Mouse (Mus musculus): ENCODE measurements around the gene Zfp810.
"Not testable (repeated sequence)": the region's sequence is repeated elsewhere in the genome, so short reads cannot be mapped to it uniquely, and the experiment has no call there.

Zfp810 gene

GRCm38 (mm10) chr9:22307156-22307919 is at the start of gene Zfp810:
Gene Zfp810 (minus strand): TSS chr9:22307648.
- DNase-seq: peak; percentile 96

GRCm38 (mm10) chr9:22355919-22356318 is 48.5 kb upstream of the Zfp810 start:
- no peak for DNase-seq

GRCm38 (mm10) chr9:22353901-22354300 is 46.5 kb upstream of the Zfp810 start:
- no peak for DNase-seq

DNA sequence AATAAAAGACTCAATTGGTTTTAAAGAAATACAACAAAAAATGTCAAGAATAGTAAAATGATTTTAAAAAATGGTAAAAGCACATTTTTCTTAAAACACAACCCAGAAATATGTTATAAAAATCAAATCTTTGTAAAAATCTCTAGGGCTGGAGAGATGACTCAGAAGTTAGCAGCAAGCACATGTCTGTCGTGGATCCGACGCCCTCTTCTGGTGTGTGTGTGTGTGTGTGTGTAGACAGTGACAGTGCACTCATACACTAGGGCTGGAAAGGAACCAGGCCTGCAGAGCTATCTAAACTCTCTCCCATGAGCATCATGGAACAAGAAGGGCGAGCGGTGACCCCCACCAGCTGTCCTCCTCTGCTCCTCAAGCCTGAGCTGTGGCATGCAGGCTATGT is 46.0 kb upstream of the Zfp810 start:
- no peak for DNase-seq

DNA sequence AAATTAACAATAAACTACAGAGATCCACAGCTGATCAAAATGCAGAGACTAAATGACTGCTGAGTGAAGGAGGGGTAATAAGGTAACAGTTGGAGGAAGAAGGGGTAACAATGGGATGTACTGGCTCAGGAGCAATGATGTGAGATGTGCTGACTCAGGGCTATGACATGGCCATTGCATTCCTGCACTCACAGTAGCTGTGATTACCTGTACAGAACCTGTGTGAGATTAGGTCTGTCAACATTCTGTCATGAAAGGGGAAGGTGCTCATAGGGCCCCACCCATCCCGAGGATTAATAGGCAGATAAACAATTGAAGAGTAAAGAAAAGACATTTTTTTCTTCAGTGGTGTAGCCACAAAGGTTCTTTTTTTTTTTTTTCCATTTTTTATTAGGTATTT is 32.9 kb upstream of the Zfp810 start:
- no peak for DNase-seq

DNA sequence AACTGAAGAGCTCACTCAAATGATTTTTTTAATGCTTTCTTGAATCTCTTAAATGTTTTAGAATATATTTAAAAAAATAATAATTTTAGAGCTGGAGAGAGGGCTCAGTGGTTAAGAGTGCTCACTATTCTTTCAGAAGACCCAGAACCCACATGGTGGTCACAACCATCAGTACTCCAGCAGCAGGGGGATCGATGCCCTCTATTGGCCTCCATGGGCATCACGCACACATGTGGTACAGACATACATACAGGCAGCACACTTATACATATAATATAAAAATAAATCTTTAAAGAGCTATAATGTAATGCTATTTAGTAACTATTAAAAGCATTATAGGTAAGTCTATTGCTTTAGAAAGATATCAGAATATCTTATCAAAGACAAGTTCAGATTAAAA is 29.8 kb upstream of the Zfp810 start:
- DNase-seq: no peak

GRCm38 (mm10) chr9:22327475-22328387 is 20.3 kb upstream of the Zfp810 start:
- DNase-seq: peak; percentile 92

GRCm38 (mm10) chr9:22327099-22327474 is 19.6 kb upstream of the Zfp810 start:
- no peak for DNase-seq

DNA sequence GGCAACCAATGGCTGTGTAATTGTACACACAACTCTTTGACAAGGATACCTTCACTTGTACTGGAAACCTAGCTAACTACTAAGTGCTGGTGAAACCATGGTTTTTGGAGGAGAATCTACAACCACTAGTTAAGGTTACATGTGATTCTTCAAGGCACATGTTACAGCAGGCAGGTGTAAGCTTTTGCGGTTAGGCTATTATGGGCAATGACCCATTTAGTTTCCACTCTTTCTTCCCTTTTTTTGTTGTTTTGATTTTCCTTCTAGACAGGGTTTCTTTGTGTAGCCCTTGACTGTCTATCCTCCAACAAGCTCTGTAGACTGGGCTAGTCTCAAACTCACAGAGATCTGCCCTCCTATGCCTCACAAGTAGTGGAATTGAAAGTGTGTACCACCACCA is 17.1 kb upstream of the Zfp810 start:
- no peak for DNase-seq

DNA sequence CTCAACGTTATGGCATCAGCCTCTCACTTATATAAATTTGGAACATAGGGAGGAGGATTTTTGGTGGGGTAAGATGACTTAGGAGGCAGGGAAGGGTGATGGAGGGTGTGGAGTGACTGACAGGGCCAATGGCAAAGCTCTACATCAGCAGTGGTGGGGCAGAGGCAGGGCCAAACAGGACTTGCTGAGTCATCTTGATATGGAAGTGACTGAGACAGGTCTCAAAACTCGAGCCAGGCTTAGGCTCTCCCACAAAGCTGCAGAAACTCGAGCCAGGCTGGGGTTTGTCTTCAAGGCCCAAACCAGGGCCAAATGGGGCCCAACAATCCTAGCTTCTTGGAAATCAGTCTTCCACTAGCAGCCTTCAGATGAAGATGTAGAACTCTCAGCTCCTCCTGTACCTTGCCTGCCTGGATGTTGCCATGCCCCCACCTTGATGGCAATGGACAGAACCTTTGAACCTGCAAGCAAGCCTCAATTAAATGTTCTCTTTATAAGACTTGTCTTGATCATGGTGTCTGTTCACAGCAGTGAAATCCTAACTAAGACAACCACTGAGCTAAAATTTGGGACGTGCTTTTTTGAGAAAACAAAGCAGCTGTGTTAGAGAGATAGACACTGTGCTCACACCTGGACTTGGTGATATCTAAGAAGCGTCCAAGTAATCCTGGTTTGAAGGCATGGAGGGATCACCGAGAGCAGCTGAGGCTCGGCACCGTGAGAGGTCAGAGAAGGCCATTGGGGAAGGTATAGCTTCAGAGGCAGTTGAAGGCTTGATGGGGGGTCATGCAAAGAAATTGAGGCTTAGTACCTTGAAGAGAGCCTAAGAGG is 15.1 kb upstream of the Zfp810 start:
- DNase-seq: no peak

DNA sequence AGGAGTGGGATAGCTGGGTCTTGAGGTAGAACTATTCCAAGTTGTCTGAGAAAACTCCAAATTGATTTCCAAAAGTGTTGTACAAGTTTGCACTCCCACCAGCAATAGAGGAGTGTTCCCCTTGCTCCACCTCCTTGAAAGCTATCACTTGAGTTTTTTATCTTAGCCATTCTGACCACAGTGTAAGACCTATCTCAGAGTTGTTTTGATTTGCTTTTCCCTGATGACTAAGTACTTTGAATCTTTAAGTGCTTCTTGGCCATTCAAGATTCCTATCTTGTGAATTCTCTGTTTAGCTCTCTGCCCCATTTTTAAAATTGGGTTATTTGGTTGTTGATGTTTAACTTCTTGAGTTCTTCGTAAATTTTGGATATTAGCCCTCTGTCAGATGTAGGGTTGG is 11.7 kb upstream of the Zfp810 start:
- no peak for DNase-seq

GRCm38 (mm10) chr9:22316047-22316446 is 8.6 kb upstream of the Zfp810 start:
- not testable (repeated sequence) for DNase-seq

DNA sequence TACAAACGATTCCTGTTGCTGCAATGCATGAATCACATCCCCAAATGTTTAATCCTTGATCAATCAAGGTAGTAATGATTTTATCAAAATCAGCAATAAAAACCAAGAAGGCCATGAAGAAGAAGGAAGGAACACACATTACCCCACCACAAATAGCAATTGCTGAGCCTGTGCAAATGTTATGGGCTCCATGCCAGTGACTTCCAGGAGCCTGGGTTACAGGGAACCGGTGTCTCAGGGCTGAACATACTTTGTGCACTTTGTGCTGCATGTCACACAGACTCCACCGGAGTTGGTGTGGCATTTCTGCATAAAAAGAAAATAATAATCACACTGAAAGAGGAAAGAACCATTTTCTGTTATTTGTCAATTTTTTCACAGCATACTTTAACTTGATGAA is 6.6 kb upstream of the Zfp810 start:
- no peak for DNase-seq

GRCm38 (mm10) chr9:22313218-22313617 is 5.8 kb upstream of the Zfp810 start:
- no peak for DNase-seq

DNA sequence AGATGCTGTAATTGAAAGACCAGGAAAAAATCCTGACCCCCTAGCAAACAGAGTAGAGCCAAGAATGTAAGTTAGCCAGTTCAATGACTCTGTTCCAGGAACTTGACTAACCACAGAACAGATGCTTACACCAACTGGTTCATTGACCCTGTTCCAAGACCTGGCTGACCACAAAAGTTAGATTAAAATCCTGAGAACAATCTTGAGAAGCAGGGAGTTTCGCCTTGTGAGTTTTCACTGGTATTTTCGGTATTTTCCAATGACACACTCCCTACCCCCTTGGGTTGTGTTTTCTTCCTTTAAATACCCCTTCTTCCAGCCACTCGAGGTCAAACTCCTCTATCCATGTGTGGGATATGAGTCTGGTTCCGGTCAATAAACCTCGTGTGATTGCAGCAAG is 2.2 kb upstream of the Zfp810 start:
- no peak for DNase-seq

DNA sequence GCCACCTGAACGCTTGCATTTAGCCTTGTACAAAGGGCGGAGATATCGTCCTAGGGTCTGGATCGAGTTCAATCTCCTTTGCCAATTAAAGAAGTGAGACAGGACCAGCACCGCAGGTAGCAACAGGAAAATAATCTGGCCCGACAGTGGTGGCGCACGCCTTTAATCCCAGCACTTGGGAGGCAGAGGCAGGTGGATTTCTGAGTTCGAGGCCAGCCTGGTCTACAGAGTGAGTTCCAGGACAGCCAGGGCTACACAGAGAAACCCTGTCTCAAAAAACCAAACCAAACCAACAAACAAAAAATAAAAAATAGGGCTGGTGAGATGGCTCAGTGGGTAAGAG is 443 bp upstream of the Zfp810 start:
- not testable (repeated sequence) for DNase-seq

DNA sequence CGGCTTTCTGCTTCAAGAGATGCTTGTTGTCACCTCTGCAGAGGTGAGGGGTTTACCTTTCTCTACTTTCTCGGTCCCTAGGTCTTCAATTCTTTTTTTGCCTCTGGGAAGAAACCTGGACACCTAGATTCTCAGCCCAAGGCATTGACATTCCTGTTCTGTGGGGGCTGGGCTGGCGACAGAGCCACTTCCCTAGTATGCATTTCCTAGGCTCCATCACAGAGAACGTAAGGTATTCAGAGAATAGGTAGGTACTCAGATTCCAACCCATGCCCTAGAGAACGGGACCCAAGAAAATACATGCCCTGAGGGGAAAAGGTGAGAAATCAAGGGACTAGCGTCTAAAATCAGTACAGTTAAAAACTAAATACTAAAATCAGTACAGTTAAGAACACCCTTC is 722 bp downstream of the Zfp810 start:
- DNase-seq: peak; percentile 5

GRCm38 (mm10) chr9:22302199-22302598 is 5.2 kb downstream of the Zfp810 start:
- no peak for DNase-seq

DNA sequence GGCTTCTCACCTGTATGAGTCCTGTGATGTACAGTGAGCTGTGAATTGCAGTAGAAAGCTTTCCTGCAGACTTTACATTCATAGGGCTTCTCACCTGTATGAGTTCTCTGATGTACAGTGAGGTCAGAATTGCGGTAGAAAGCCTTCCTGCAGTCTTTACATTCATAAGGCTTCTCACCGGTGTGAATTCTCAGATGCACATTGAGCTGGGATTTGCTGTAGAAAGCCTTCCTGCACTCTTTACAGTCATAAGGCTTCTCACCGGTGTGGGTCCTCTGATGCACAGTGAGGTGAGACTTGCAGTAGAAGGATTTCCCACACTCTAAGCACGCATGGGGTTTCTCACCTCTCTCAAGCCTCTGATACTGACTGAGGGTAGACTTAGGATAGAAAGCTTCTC is 28.7 kb downstream of the Zfp810 start:
- no peak for DNase-seq

GRCm38 (mm10) chr9:22268886-22269285 is 38.6 kb downstream of the Zfp810 start:
- DNase-seq: no peak

- no peak for DNase-seq
These were observed 44.8 kb downstream of the Zfp810 start for GRCm38 (mm10) chr9:22262611-22263010.

DNA sequence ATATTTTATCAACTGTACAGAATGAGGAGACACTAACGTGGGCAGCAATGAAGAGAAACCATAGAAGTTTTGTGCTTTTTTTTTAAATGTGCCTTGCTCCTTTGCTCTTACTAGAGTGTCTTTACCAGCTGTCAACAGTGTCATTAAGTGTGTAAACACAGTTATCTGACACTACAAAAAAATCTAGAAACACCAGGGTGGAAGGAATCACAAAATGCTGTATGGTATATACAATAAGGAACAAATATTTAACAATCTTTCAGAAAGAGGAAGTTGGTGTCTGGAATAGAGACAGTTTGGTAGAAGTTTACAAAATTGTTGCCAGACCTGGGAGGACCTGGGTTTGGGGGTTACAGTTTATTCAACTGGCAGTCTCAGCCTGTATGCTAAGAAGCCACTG is 45.9 kb downstream of the Zfp810 start:
- DNase-seq: no peak

DNA sequence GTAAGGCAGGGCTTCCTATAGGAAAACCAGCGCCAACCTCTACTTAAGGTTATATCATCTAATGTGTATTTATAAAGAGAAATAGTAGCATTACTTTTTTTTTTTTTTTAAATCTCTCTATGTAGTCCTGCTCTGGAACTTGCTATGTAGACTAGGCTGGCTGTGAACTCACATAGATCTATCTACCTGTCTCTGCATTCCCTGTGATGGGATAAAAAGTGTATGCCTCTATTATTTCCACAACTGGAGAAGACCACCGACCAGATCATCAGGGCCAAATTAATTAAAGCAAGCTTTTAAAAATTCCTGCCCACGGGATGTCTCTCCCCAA is 47.4 kb downstream of the Zfp810 start:
- DNase-seq: no peak

Data from thymus, postnatal 14 days (tissue).